Mouse (Mus musculus) midbrain, postnatal 0 days (tissue): ENCODE results near the gene Adh7. TPM values are rescaled to one million over a fixed set of nuclear protein-coding genes. Genes with fewer than 3 reads are reported as not detected.

Experiments used
- ATAC-seq: fragments of 200-750 bp; cut with Nextera tagmentation; 2 replicates; pipeline ENCODE4 v1.8.0; 2017; ENCODE audit warnings: moderate number of reproducible peaks, mild to moderate bottlenecking, moderate TSS enrichment, moderate library complexity; ENCODE audit not compliant: low FRiP score
- DNase-seq: peaks from one replicate; pipeline ENCODE4 v3.0.0-alpha.2; 2015; ENCODE audit warnings: low spot score
- H3K27ac ChIP-seq: fragments of 300-500 bp; sonication (generic); 2 replicates; pipeline ENCODE4 v1.5.1; 2014; ENCODE audit warnings: low read depth, mild to moderate bottlenecking, low read length, mixed read lengths
- H3K27me3 ChIP-seq: fragments of 300-500 bp; sonication (generic); 2 replicates; pipeline ENCODE4 v1.6.1; 2014; ENCODE audit warnings: low read length, control low read depth, mixed read lengths; ENCODE audit not compliant: insufficient read depth
- H3K36me3 ChIP-seq: fragments of 300-500 bp; sonication (generic); 2 replicates; pipeline ENCODE4 v1.6.1; 2014; ENCODE audit warnings: low read length, control low read depth, mixed read lengths; ENCODE audit not compliant: insufficient read depth
- H3K4me1 ChIP-seq: fragments of 300-500 bp; sonication (generic); 2 replicates; pipeline ENCODE4 v1.6.1; 2014; ENCODE audit warnings: mild to moderate bottlenecking, control low read depth, antibody characterized with exemption, low read length, mixed read lengths; ENCODE audit not compliant: insufficient read depth
- H3K4me2 ChIP-seq: fragments of 300-500 bp; sonication (generic); 2 replicates; pipeline ENCODE4 v1.6.1; 2014; ENCODE audit warnings: low read depth, mild to moderate bottlenecking, low read length, mixed read lengths; ENCODE audit not compliant: poor library complexity, severe bottlenecking
- H3K4me3 ChIP-seq: fragments of 300-500 bp; sonication (generic); 2 replicates; pipeline ENCODE4 v1.5.1; 2014; ENCODE audit warnings: low read depth, mild to moderate bottlenecking, low read length, moderate library complexity
- H3K9ac ChIP-seq: fragments of 300-500 bp; sonication (generic); replicated peaks from 2 replicates; pipeline ENCODE4 v1.6.1; 2014; ENCODE audit warnings: mild to moderate bottlenecking, low read length, moderate library complexity, mixed read lengths; ENCODE audit not compliant: poor library complexity, severe bottlenecking
- H3K9me3 ChIP-seq: fragments of 300-500 bp; sonication (generic); 2 replicates; pipeline ENCODE4 v1.6.1; 2016; ENCODE audit warnings: low read length, control low read depth
- CTCF ChIP-seq: IDR thresholded peaks from 2 replicates; pipeline ENCODE4 v1.5.1; 2016; ENCODE audit warnings: antibody characterized with exemption, mild to moderate bottlenecking
- WGBS: fragments of 180-500 bp; shearing (Covaris S2); extraction: QIAGEN DNeasy Blood & Tissue Kit; methylation state at CpG from one replicate; pipeline ENCODE4 v1.1.7; 2014; 5-methylcytosine and 5-hydroxymethylcytosine counted together
- polyA plus RNA-seq: library from polyadenylated mRNA; unstranded; fragments of >200 nt; fragmentation: Nextera tagmentation; extraction: Ambion mirVana; gene quantifications from 2 replicates; pipeline ENCODE4 v1.2.1, GENCODE M21; 2015
- total RNA-seq: library from RNA; depleted of rRNA; stranded (reverse); fragments of >200 nt; gene quantifications from 2 replicates; pipeline ENCODE4 v1.2.3, GENCODE M21; 2014

Adh7 gene
- total and polyA plus RNA-seq, 2 experiments from 2014 or later, result 0.99 to 2.0 TPM

- Histone ChIP-seq H3K27me3 (no peaks in the 10 kb centered on the region), H3K27ac (no peak overlapping the region), H3K9me3 (no peaks in the 10 kb centered on the region), H3K4me3 (no peak overlapping the region), H3K4me1 (no peaks in the 10 kb centered on the region), H3K4me2 (no peak overlapping the region), H3K36me3 (no peaks in the 10 kb centered on the region), H3K9ac (no peak overlapping the region)
- DNase-seq (no peak), ATAC-seq (no peak)
- TF ChIP-seq CTCF, result no peak
- WGBS, result 75% methylated on average over 8 of the region's 8 CpGs
These were observed 1.5 kb upstream of the Adh7 start for GRCm38 (mm10) chr3:138216091-138216490.

DNA sequence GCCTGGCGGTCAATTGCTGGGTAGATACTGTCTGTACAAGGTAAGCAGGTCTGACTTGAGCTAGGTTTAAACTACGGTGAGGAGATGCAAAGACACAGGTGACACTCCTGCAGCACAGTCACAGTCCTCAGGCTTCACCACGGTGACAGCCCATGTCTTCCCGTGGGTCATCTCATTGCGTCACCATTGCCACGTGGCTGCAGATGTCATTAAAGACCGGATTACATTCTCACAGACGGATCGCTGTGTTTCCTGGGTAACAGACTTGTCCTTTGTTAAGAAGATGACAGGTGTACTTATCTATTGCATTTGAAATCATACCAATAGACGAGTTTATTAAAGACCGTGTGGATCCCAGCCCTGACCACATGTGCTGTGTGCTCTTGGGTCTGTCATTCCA, 3.6 kb downstream of the Adh7 start:
- WGBS, result 53% methylated on average over 11 of the region's 11 CpGs
- H3K27ac ChIP-seq, result no peak overlapping the region
- no peaks in the 10 kb centered on the region for H3K27me3 ChIP-seq
- DNase-seq, result no peak
- H3K4me1 ChIP-seq, result no peaks in the 10 kb centered on the region
- H3K4me2 ChIP-seq, result no peak overlapping the region
- peak; percentile 38; the same call in 1 of the 2 replicates for ATAC-seq
- H3K9ac ChIP-seq, result no peak overlapping the region
- H3K4me3 ChIP-seq, result no peak overlapping the region
- no peaks in the 10 kb centered on the region for H3K36me3 ChIP-seq
- H3K9me3 ChIP-seq, result no peaks in the 10 kb centered on the region
- no peak for TF ChIP-seq CTCF

GRCm38 (mm10) chr3:138222511-138222910, 5.0 kb downstream of the Adh7 start:
- no peaks in the 10 kb centered on the region for H3K27me3 ChIP-seq
- H3K4me2 ChIP-seq, result no peak overlapping the region
- DNase-seq, result no peak
- no peak for ATAC-seq
- WGBS, result 72% methylated on average over 4 of the region's 4 CpGs
- H3K9ac ChIP-seq, result no peak overlapping the region
- H3K36me3 ChIP-seq, result no peaks in the 10 kb centered on the region
- no peaks in the 10 kb centered on the region for H3K9me3 ChIP-seq
- no peak overlapping the region for H3K27ac ChIP-seq
- no peak for TF ChIP-seq CTCF
- H3K4me1 ChIP-seq, result no peaks in the 10 kb centered on the region
- H3K4me3 ChIP-seq, result no peak overlapping the region

DNA sequence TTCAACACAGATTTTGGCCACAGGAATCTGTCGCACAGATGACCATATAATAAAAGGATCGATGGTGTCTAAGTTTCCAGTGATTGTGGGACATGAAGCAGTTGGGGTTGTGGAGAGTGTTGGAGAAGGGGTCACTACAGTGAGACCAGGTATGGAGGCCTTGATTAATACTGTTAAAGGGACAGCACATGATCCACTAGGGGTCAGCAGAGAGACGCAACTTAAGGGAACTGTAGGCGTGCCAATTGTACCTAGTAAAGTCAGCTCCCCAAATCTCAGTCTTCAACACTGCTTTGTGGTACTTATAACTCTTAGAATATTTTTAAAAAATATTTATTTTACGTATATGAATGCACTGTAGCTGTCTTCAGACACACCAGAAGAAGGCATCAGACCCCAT, 5.4 kb downstream of the Adh7 start:
- ATAC-seq, result no peak
- Histone ChIP-seq H3K27me3 (no peaks in the 10 kb centered on the region), H3K9me3 (no peaks in the 10 kb centered on the region), H3K4me2 (no peak overlapping the region), H3K9ac (no peak overlapping the region), H3K4me3 (no peak overlapping the region), H3K4me1 (no peaks in the 10 kb centered on the region), H3K36me3 (no peaks in the 10 kb centered on the region), H3K27ac (no peak overlapping the region)
- 60% methylated on average over 5 of the region's 5 CpGs for whole genome bisulfite sequencing
- DNase-seq, result peak; percentile 71
- peak; percentile 64 for TF ChIP-seq CTCF

DNA sequence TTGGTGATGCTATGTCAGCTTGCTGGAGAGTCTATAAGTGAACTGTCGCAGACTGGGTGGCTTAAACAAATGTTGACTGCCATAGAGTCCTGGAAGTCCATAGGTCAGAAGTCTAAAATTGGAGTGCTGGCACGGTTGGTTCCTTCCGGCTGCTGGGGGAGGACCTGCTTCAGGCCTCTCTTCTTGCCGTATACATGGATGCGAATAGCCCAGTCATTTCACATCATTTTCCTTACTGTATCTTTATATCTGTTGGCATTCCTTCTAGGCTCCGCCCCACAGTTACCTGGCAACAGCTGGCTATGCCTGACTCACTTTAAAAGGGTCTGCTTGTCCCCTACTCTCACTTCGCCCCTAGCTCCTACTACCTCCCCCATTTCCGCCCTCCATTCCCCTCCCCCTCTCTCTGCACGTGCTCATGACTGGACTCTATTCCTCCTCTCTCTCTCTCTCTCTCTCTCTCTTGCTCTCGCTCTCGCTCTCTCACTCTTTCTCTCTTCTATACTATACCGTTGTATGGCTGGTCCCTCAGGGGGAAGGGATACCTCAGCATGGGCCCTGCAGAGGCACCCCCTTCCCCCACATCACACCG, 6.9 kb downstream of the Adh7 start:
- H3K4me2 ChIP-seq, result no peak overlapping the region
- no peaks in the 10 kb centered on the region for H3K27me3 ChIP-seq
- ATAC-seq (no peak), DNase-seq (no peak)
- no peak overlapping the region for H3K4me3 ChIP-seq
- H3K36me3 ChIP-seq, result no peaks in the 10 kb centered on the region
- no peaks in the 10 kb centered on the region for H3K9me3 ChIP-seq
- H3K27ac ChIP-seq, result no peak overlapping the region
- 87% methylated on average over 13 of the region's 13 CpGs for WGBS
- no peak overlapping the region for H3K9ac ChIP-seq
- no peaks in the 10 kb centered on the region for H3K4me1 ChIP-seq
- TF ChIP-seq CTCF, result no peak

DNA sequence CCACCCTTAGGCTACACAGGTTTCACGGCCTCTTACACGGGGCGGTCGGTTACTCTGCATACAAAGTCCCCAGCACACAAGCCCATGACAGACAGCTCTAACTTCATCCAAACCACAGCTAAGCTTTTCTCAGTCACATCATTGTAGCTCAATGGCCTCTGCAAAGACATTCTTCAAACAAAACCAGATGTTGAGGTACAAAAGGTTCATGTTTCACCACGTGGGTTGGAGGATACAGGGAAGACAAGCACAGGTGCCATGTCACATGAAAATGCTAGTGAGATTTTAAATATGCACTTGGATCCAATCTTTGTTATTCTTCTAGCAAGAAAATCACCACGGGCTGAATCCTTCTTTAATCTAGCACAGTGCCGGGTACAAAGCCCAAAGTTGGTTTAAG, 7.8 kb downstream of the Adh7 start:
- no peak for DNase-seq
- no peaks in the 10 kb centered on the region for H3K9me3 ChIP-seq
- WGBS, result 68% methylated on average over 7 of the region's 7 CpGs
- no peaks in the 10 kb centered on the region for H3K36me3 ChIP-seq
- H3K4me2 ChIP-seq, result no peak overlapping the region
- TF ChIP-seq CTCF, result no peak
- H3K27me3 ChIP-seq, result no peaks in the 10 kb centered on the region
- no peak overlapping the region for H3K4me3 ChIP-seq
- no peak for ATAC-seq
- no peak overlapping the region for H3K9ac ChIP-seq
- no peaks in the 10 kb centered on the region for H3K4me1 ChIP-seq
- H3K27ac ChIP-seq, result no peak overlapping the region
